Mouse (Mus musculus) liver, embryonic 11.5 days (tissue): ENCODE measurements around the gene Amz2. TPM values are rescaled to one million over a fixed set of nuclear protein-coding genes. Genes with fewer than 3 reads are reported as not detected.

Source experiments
- ATAC-seq: fragments of 200-750 bp; cut with Nextera tagmentation; replicated peaks from 2 replicates; pipeline ENCODE4 v1.8.0; 2017; ENCODE audit warnings: moderate number of reproducible peaks, mild to moderate bottlenecking, moderate TSS enrichment, moderate library complexity; ENCODE audit not compliant: low FRiP score
- DNase-seq: peaks from one replicate; pipeline ENCODE4 v3.0.0-alpha.2; 2017; ENCODE audit warnings: low spot score
- H3K27ac ChIP-seq: fragments of 300-500 bp; sonication (generic); 2 replicates; pipeline ENCODE4 v1.5.1; 2014; ENCODE audit warnings: mild to moderate bottlenecking, low read depth, low read length, control low read depth
- H3K27me3 ChIP-seq: fragments of 300-500 bp; sonication (generic); replicated peaks from 2 replicates; pipeline ENCODE4 v1.6.1; 2014; ENCODE audit warnings: low read length, mixed read lengths; ENCODE audit not compliant: control insufficient read depth, insufficient read depth
- H3K36me3 ChIP-seq: fragments of 300-500 bp; sonication (generic); 2 replicates; pipeline ENCODE4 v1.6.1; 2014; ENCODE audit warnings: mild to moderate bottlenecking, low read length, moderate library complexity, mixed read lengths; ENCODE audit not compliant: control insufficient read depth, insufficient read depth
- H3K4me1 ChIP-seq: fragments of 300-500 bp; sonication (generic); replicated peaks from 2 replicates; pipeline ENCODE4 v1.6.1; 2014; ENCODE audit warnings: low read length, mixed read lengths; ENCODE audit not compliant: control insufficient read depth, insufficient read depth
- H3K4me2 ChIP-seq: fragments of 300-500 bp; sonication (generic); 2 replicates; pipeline ENCODE4 v1.6.1; 2014; ENCODE audit warnings: mild to moderate bottlenecking, control low read depth, moderate library complexity
- H3K4me3 ChIP-seq: fragments of 300-500 bp; sonication (generic); 2 replicates; pipeline ENCODE4 v1.5.1; 2014; ENCODE audit warnings: low read depth, low read length, control low read depth
- H3K9ac ChIP-seq: fragments of 300-500 bp; sonication (generic); 2 replicates; pipeline ENCODE4 v1.6.1; 2014; ENCODE audit warnings: low read depth, low read length, control low read depth
- H3K9me3 ChIP-seq: fragments of 300-500 bp; sonication (generic); 2 replicates; pipeline ENCODE4 v1.6.1; 2016; ENCODE audit warnings: low read length, inconsistent platforms, mixed read lengths; ENCODE audit not compliant: control insufficient read depth
- WGBS: fragments of 180-500 bp; shearing (Covaris S2); extraction: QIAGEN DNeasy Blood & Tissue Kit; methylation state at CpG from one replicate; pipeline ENCODE4 v1.1.7; 2014; 5-methylcytosine and 5-hydroxymethylcytosine counted together
- polyA plus RNA-seq: library from polyadenylated mRNA; unstranded; fragments of >200 nt; fragmentation: Nextera tagmentation; extraction: Ambion mirVana; gene quantifications from 2 replicates; pipeline ENCODE4 v1.2.1, GENCODE M21; 2014

The Amz2 gene
- polyA plus RNA-seq, 1 experiment from 2014 or later, result 35.5 TPM

GRCm38 (mm10) chr11:109434233-109434798 lies 8.6 kb downstream of the Amz2 start:
- no peak overlapping the region for H3K4me3 ChIP-seq
- H3K9me3 ChIP-seq, result no peaks in the 10 kb centered on the region
- H3K36me3 ChIP-seq, result peaks cover 10% of the 10 kb centered on the region
- ATAC-seq (no peak), DNase-seq (no peak)
- 84% methylated on average over 16 of the region's 16 CpGs for WGBS
- no peak overlapping the region for H3K27ac ChIP-seq
- H3K27me3 ChIP-seq, result no peaks in the 10 kb centered on the region
- H3K4me2 ChIP-seq, result no peak overlapping the region
- H3K4me1 ChIP-seq, result peaks cover under 1% of the 10 kb centered on the region; the same call in 1 of the 2 replicates
- no peak overlapping the region for H3K9ac ChIP-seq

DNA sequence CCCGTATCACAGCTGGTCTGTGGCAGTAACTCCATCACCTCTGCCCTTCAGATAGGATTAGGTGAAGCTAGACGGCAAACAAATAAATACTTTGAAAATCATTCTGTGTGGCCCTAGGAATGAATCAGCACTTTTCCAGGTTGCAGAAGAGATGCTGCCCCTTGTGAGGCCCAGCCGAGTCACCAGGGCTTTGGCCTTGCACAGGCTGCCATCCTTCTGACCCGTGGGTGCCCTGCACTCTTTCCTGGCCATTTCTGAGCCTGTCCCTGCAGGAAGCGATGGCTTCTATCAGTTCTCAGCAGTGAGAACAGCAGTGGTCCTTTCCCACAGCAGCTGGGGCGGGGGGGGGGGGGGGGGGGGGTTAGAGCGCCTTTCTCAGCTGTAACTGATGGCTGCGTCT lies 11.1 kb downstream of the Amz2 start:
- peaks cover 8% of the 10 kb centered on the region; the same call in 1 of the 2 replicates for H3K36me3 ChIP-seq
- H3K27ac ChIP-seq, result no peak overlapping the region
- 62% methylated on average over 8 of the region's 8 CpGs for WGBS
- no peaks in the 10 kb centered on the region for H3K9me3 ChIP-seq
- H3K4me2 ChIP-seq, result no peak overlapping the region
- no peak for ATAC-seq
- no peak overlapping the region for H3K9ac ChIP-seq
- H3K4me1 ChIP-seq, result peaks cover 10% of the 10 kb centered on the region
- no peak overlapping the region for H3K4me3 ChIP-seq
- no peaks in the 10 kb centered on the region for H3K27me3 ChIP-seq
- DNase-seq, result no peak

DNA sequence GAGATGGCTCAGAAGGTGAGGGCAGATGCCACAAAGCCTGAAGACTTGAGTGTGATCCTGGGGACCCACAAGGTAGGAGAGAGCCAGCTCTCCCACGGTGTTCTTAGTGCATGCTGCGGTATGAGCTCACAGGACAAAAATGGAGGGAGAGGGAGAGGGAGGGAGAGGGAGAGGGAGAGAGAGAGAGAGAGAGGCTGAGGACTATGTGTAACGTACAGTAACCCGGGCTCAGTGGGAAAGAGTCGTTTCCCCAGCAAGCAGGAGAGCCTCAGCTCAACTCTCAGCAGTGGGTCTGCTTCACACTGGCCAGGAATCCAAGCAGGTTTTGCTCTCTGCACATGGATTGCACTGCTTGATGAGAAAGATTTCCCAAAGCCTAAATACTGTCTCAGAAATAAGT lies 13.5 kb downstream of the Amz2 start:
- peaks cover 14% of the 10 kb centered on the region for H3K4me1 ChIP-seq
- WGBS, result 38% methylated on average over 5 of the region's 5 CpGs
- DNase-seq (no peak), ATAC-seq (no peak)
- no peaks in the 10 kb centered on the region for H3K27me3 ChIP-seq
- peak overlapping the region; percentile 93 for H3K4me2 ChIP-seq
- H3K27ac ChIP-seq, result no peak overlapping the region
- no peak overlapping the region for H3K9ac ChIP-seq
- no peaks in the 10 kb centered on the region for H3K9me3 ChIP-seq
- peaks cover 8% of the 10 kb centered on the region; the same call in 1 of the 2 replicates for H3K36me3 ChIP-seq
- H3K4me3 ChIP-seq, result peak overlapping the region; percentile 65

DNA sequence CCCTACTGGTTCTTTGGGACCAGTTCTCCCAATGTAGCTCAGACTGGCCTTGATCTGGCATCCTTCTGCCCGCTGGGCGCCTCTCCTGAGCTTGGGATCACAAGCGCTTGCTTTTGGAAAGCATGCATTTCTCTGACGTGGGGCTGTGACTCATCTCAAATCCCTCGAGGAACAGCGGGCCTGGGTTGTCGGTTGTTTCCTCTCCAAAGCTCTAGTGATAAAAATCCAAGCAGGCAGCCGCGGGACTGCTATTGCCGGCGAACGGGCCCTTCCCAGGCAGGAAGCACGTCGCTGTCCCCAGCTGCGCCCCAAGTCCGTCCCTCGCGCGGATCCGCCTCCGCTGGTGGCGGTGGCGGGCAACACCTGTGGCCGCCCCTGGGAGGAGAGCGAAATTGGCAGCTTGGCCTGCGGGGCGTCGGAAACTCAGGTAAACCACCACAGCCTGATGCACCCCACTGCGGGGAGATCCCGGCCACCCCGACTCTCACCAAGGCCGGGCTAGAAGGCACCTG lies 14.1 kb downstream of the Amz2 start:
- H3K36me3 ChIP-seq, result peaks cover 6% of the 10 kb centered on the region; the same call in 1 of the 2 replicates
- no peak overlapping the region for H3K27ac ChIP-seq
- H3K9ac ChIP-seq, result peak overlapping the region; percentile 67
- H3K4me2 ChIP-seq, result peak overlapping the region; percentile 93
- 3% methylated on average over 32 of the region's 32 CpGs for WGBS
- H3K4me3 ChIP-seq, result peak overlapping the region; percentile 65
- peaks cover 17% of the 10 kb centered on the region for H3K4me1 ChIP-seq
- DNase-seq, result peak; percentile 68
- H3K27me3 ChIP-seq, result no peaks in the 10 kb centered on the region
- ATAC-seq, result peak; percentile 71
- no peaks in the 10 kb centered on the region for H3K9me3 ChIP-seq

- peak overlapping the region; percentile 93 for H3K4me2 ChIP-seq
- ATAC-seq, result no peak
- peaks cover 20% of the 10 kb centered on the region for H3K4me1 ChIP-seq
- 56% methylated on average over 4 of the region's 4 CpGs for WGBS
- H3K36me3 ChIP-seq, result peaks cover 2% of the 10 kb centered on the region; the same call in 1 of the 2 replicates
- H3K9me3 ChIP-seq, result no peaks in the 10 kb centered on the region
- H3K27ac ChIP-seq, result no peak overlapping the region
- H3K9ac ChIP-seq, result peak overlapping the region; percentile 67
- H3K4me3 ChIP-seq, result peak overlapping the region; percentile 65
- no peaks in the 10 kb centered on the region for H3K27me3 ChIP-seq
- no peak for DNase-seq
Observed at GRCm38 (mm10) chr11:109440641-109441040, 14.9 kb downstream of the Amz2 start.

DNA sequence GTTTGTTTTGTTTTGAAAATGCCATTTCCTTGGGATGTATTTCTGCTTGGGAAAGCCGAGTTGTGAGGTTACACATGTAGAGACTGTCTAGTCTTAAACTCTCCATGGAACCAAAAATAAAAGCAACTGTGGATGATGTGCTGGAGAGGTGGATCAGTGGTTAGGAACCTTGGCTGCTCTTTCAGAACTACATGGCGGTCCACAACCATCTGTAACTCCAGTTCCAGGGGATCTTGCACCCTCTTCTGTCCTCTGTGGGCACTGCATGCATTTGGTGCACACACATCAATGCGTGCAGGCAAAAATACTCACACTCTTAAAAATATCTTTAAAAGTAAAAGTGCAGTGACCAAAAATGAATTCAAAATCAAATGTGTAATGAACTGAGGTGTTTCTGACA lies 15.4 kb downstream of the Amz2 start:
- Histone ChIP-seq H3K9ac (no peak overlapping the region), H3K27ac (no peak overlapping the region), H3K4me3 (no peak overlapping the region), H3K36me3 (peaks cover 2% of the 10 kb centered on the region; the same call in 1 of the 2 replicates), H3K4me1 (peaks cover 23% of the 10 kb centered on the region), H3K27me3 (no peaks in the 10 kb centered on the region), H3K9me3 (no peaks in the 10 kb centered on the region), H3K4me2 (no peak overlapping the region; the same call in 1 of the 2 replicates)
- ATAC-seq, result no peak
- 45% methylated on average over 3 of the region's 3 CpGs for WGBS
- DNase-seq, result no peak

DNA sequence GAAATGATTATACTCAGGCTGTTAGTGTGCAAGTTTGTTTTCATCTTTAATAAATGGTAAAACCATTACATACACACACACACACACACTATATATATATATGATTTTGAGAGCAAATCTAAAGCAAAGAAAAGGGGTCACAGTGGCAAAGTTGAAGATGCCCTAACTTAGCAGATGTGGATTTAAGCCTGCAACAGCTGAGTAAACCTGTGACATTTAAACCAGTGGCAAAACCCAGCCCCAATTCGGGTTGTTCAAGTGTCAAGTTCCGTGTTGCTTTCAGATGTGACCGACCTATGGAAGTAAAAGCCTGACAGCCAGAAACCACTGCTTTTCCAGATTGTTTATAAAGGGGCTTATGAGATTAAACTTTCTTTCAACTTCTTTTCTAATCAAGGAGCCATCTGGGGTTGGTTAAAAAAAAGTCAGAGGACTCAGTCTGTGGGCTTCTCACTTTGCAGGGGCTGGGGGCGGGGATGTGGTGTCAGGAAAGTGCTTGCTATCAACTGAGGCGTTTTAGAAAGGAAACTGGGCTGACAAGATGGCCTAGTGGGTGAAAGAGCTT lies 16.5 kb downstream of the Amz2 start:
- no peak overlapping the region for H3K27ac ChIP-seq
- H3K4me3 ChIP-seq, result no peak overlapping the region
- no peaks in the 10 kb centered on the region for H3K9me3 ChIP-seq
- peaks cover 23% of the 10 kb centered on the region for H3K4me1 ChIP-seq
- H3K36me3 ChIP-seq, result no peaks in the 10 kb centered on the region
- WGBS, result 47% methylated on average over 5 of the region's 5 CpGs
- H3K27me3 ChIP-seq, result no peaks in the 10 kb centered on the region
- H3K9ac ChIP-seq, result no peak overlapping the region
- no peak for DNase-seq
- no peak for ATAC-seq
- no peak overlapping the region for H3K4me2 ChIP-seq

DNA sequence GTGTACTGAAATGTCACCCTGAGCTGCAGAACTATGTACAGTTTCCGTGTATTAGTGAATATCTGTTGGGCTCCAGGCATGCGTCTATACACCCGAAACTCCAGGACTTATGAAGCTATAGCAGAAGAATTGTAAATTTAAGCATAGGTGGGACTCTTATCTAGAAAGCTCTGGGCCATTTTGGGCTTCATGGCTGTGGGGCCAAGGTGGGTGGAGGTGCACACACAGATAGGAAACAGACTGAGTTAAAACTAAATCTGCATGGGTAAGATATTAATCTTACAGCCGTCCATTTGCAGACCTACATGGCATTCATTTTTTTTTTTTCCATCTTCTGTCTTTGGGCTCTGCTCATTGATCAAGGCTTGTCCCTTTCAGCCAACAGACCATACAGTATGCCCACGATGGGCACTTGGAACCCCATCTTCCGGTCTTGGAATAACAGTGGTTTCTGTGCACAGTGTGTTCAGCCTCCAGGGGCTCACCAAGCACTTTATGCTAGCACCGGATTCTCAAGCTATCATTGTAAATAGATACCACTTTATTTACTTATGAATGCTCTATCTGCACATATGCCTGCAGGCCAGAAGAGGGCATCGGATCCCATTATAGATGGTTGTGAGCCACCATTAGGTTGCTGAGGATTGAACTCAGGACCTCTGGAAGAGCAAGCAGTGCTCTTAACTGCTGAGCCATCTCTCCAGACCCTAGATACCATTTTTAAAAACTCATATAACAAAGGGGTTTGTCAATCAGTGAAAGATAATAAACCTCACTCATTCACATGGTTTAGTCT lies 17.9 kb downstream of the Amz2 start:
- ATAC-seq (0 out of 2 replicates have a peak, but pooled peaks have one; percentile 15), DNase-seq (no peak)
- Histone ChIP-seq H3K27ac (no peak overlapping the region), H3K4me1 (peaks cover 23% of the 10 kb centered on the region), H3K36me3 (no peaks in the 10 kb centered on the region), H3K4me3 (no peak overlapping the region), H3K27me3 (no peaks in the 10 kb centered on the region), H3K9me3 (no peaks in the 10 kb centered on the region), H3K9ac (no peak overlapping the region), H3K4me2 (no peak overlapping the region)
- WGBS, result 83% methylated on average over 8 of the region's 8 CpGs
